Mouse (Mus musculus): ENCODE data around the gene Myoz1. TPM values are rescaled to one million over a fixed set of nuclear protein-coding genes. Genes with fewer than 3 reads are reported as not detected.

Myoz1 gene
- total and polyA plus RNA-seq, 3 experiments = 0.31 to 0.52 (median 0.31) TPM

- 41% methylated on average over 2 of the region's 2 CpGs for WGBS
- no peak overlapping the region for H3K9ac ChIP-seq (ENCODE audit: low read depth, low read length)
- 0 out of 2 replicates have a peak, but pooled peaks cover 1% of the 10 kb centered on the region for H3K79me2 ChIP-seq (replicated peaks; ENCODE audit: control insufficient read depth, insufficient read depth, low read length)
- no peak overlapping the region for H3K4me3 ChIP-seq
- no peak for DNase-seq
- no peaks in the 10 kb centered on the region for H3K27me3 ChIP-seq (ENCODE audit: control insufficient read depth, insufficient read depth, low read length)
- peaks cover 20% of the 10 kb centered on the region for H3K4me1 ChIP-seq (ENCODE audit: control insufficient read depth, insufficient read depth, low read length)
- H3K36me3 ChIP-seq (ENCODE audit: control insufficient read depth, insufficient read depth, low read length) = peaks cover 31% of the 10 kb centered on the region
- no peak overlapping the region for H3K27ac ChIP-seq
- intact Hi-C loops (cut with DNase I) = no loop called here
- TF ChIP-seq EP300 (IDR thresholded peaks at IDR 0.05; ENCODE audit: insufficient read depth, low read depth, low read length) = no peak
- no peak for TF ChIP-seq POLR2A (IDR thresholded peaks at IDR 0.05; ENCODE audit: insufficient read depth, low read depth, low read length)
- no peak for TF ChIP-seq CTCF (IDR thresholded peaks at IDR 0.05)
These were observed 42.2 kb upstream of the Myoz1 start for GRCm38 (mm10) chr14:20698515-20698914.

GRCm38 (mm10) chr14:20696986-20697385 lies 40.6 kb upstream of the Myoz1 start:
- Histone ChIP-seq H3K9ac (ENCODE audit: low read depth, low read length) (no peak overlapping the region), H3K36me3 (ENCODE audit: control insufficient read depth, insufficient read depth, low read length) (peaks cover 31% of the 10 kb centered on the region), H3K79me2 (replicated peaks; ENCODE audit: control insufficient read depth, insufficient read depth, low read length) (0 out of 2 replicates have a peak, but pooled peaks cover 1% of the 10 kb centered on the region), H3K4me3 (no peak overlapping the region), H3K27me3 (ENCODE audit: control insufficient read depth, insufficient read depth, low read length) (no peaks in the 10 kb centered on the region), H3K27ac (0 out of 2 replicates have a peak overlapping the region, but pooled peaks have one; percentile 11), H3K4me1 (ENCODE audit: control insufficient read depth, insufficient read depth, low read length) (peaks cover 20% of the 10 kb centered on the region)
- peak in 1 of 2 experiments; percentile 50 for DNase-seq
- intact Hi-C loops (cut with DNase I) = no loop called here
- WGBS = 3% methylated on average over 1 of the region's 1 CpGs
- TF ChIP-seq EP300 (IDR thresholded peaks at IDR 0.05; ENCODE audit: insufficient read depth, low read depth, low read length) = 0 out of 2 replicates have a peak, but pooled peaks have one; percentile 51
- TF ChIP-seq POLR2A (IDR thresholded peaks at IDR 0.05; ENCODE audit: insufficient read depth, low read depth, low read length) = no peak
- TF ChIP-seq CTCF (IDR thresholded peaks at IDR 0.05) = peak; percentile 73

GRCm38 (mm10) chr14:20695761-20696520 lies 39.6 kb upstream of the Myoz1 start:
- no peaks in the 10 kb centered on the region for H3K27me3 ChIP-seq (ENCODE audit: control insufficient read depth, insufficient read depth, low read length)
- WGBS = 9% methylated on average over 27 of the region's 27 CpGs
- H3K36me3 ChIP-seq (ENCODE audit: control insufficient read depth, insufficient read depth, low read length) = peaks cover 22% of the 10 kb centered on the region
- H3K4me3 ChIP-seq = peak overlapping the region; percentile 91
- intact Hi-C loops (cut with DNase I) = loop anchor here (2.0 kb wide), 1 partner anchor 21 kb away; the partner anchor contains the start of gene Sec24c
- H3K9ac ChIP-seq (ENCODE audit: low read depth, low read length) = peak overlapping the region; percentile 79
- no peak for TF ChIP-seq EP300 (IDR thresholded peaks at IDR 0.05; ENCODE audit: insufficient read depth, low read depth, low read length)
- no peak for TF ChIP-seq POLR2A (IDR thresholded peaks at IDR 0.05; ENCODE audit: insufficient read depth, low read depth, low read length)
- no peak for TF ChIP-seq CTCF (IDR thresholded peaks at IDR 0.05)
- DNase-seq = no peak
- H3K27ac ChIP-seq = peak overlapping the region; percentile 96
- H3K4me1 ChIP-seq (ENCODE audit: control insufficient read depth, insufficient read depth, low read length) = peaks cover 20% of the 10 kb centered on the region
- H3K79me2 ChIP-seq (replicated peaks; ENCODE audit: control insufficient read depth, insufficient read depth, low read length) = 0 out of 2 replicates have a peak, but pooled peaks cover 1% of the 10 kb centered on the region

GRCm38 (mm10) chr14:20694884-20695760 lies 38.8 kb upstream of the Myoz1 start, which contains the start of gene Fut11:
Gene Fut11, plus strand, starts transcription at chr14:20694968.
- peak within 1 kb of the TSS; percentile 96 for H3K27ac ChIP-seq
- DNase-seq = peak; percentile 90 to 91
- H3K4me3 ChIP-seq = peak within 1 kb of the TSS; percentile 91
- 0 out of 2 replicates have a peak, but pooled peaks have one; percentile 33 for TF ChIP-seq EP300 (IDR thresholded peaks at IDR 0.05; ENCODE audit: insufficient read depth, low read depth, low read length)
- peak; percentile 77; the same call in 1 of the 2 replicates for TF ChIP-seq POLR2A (IDR thresholded peaks at IDR 0.05; ENCODE audit: insufficient read depth, low read depth, low read length)
- TF ChIP-seq CTCF (IDR thresholded peaks at IDR 0.05) = no peak
- peak within 1 kb of the TSS; percentile 79 for H3K9ac ChIP-seq (ENCODE audit: low read depth, low read length)
- peaks cover 18% of the 10 kb centered on the region for H3K4me1 ChIP-seq (ENCODE audit: control insufficient read depth, insufficient read depth, low read length)
- intact Hi-C loops (cut with DNase I) = loop anchor here (2.0 kb wide), 1 partner anchor 20 kb away; the partner anchor contains the start of gene Sec24c
- no peaks in the 10 kb centered on the region for H3K79me2 ChIP-seq (replicated peaks; ENCODE audit: control insufficient read depth, insufficient read depth, low read length)
- H3K36me3 ChIP-seq (ENCODE audit: control insufficient read depth, insufficient read depth, low read length) = peaks cover 16% of the 10 kb centered on the region
- under 1% methylated on average over 111 of the region's 111 CpGs for WGBS
- H3K27me3 ChIP-seq (ENCODE audit: control insufficient read depth, insufficient read depth, low read length) = no peaks in the 10 kb centered on the region

GRCm38 (mm10) chr14:20694185-20694883 lies 38.0 kb upstream of the Myoz1 start:
- peak overlapping the region; percentile 96 for H3K27ac ChIP-seq
- H3K79me2 ChIP-seq (replicated peaks; ENCODE audit: control insufficient read depth, insufficient read depth, low read length) = no peaks in the 10 kb centered on the region
- intact Hi-C loops (cut with DNase I) = loop anchor here (2.0 kb wide), 1 partner anchor 20 kb away; the partner anchor contains the start of gene Sec24c
- DNase-seq = no peak
- TF ChIP-seq POLR2A (IDR thresholded peaks at IDR 0.05; ENCODE audit: insufficient read depth, low read depth, low read length) (no peak), EP300 (IDR thresholded peaks at IDR 0.05; ENCODE audit: insufficient read depth, low read depth, low read length) (no peak), CTCF (IDR thresholded peaks at IDR 0.05) (no peak)
- H3K9ac ChIP-seq (ENCODE audit: low read depth, low read length) = no peak overlapping the region; the same call in 1 of the 2 replicates
- H3K36me3 ChIP-seq (ENCODE audit: control insufficient read depth, insufficient read depth, low read length) = peaks cover 12% of the 10 kb centered on the region
- H3K27me3 ChIP-seq (ENCODE audit: control insufficient read depth, insufficient read depth, low read length) = no peaks in the 10 kb centered on the region
- H3K4me1 ChIP-seq (ENCODE audit: control insufficient read depth, insufficient read depth, low read length) = peaks cover 18% of the 10 kb centered on the region
- H3K4me3 ChIP-seq = peak overlapping the region; percentile 91
- WGBS = 39% methylated on average over 13 of the region's 13 CpGs

Measured in heart, adult 2 months (tissue).